Mouse (Mus musculus) lung, postnatal 0 days (tissue): ENCODE measurements around the gene Tmod3.

ENCODE experiments used
- CTCF ChIP-seq: IDR thresholded peaks from 2 replicates; pipeline ENCODE4 v1.5.1; 2016; ENCODE audit warnings: antibody characterized with exemption, mild to moderate bottlenecking
- EP300 ChIP-seq: IDR thresholded peaks from 2 replicates; pipeline ENCODE4 v1.6.1; 2016; ENCODE audit warnings: antibody characterized with exemption, mild to moderate bottlenecking, control low read depth

DNA sequence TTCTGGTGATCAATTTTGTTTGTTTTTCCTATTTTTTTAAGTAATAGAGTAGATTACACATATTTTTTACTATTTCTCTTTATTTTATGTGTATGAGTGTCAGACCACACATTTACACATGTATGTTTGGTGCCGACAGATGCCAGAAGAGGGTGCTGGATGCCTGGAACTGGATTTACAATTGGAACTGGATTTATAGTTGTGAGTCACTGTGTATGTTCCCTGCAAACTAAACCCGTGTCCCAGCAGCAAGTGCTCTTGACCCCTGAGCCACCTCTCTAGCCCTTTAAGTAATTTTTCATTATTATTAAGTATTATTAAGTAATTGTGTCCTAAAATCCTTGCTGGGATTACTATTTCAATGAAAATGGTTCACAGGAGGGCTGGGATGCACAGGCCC lies 37.2 kb downstream of the Tmod3 start:
- TF ChIP-seq CTCF (no peak; the same call in 1 of the 2 replicates), EP300 (no peak)
